Mouse (Mus musculus): ENCODE measurements around the gene Clic4. TPM values are rescaled to one million over a fixed set of nuclear protein-coding genes. Genes with fewer than 3 reads are reported as not detected.

Clic4 gene
- polyA plus RNA-seq, 1 experiment from 2014 or later: 66.9 TPM

DNA sequence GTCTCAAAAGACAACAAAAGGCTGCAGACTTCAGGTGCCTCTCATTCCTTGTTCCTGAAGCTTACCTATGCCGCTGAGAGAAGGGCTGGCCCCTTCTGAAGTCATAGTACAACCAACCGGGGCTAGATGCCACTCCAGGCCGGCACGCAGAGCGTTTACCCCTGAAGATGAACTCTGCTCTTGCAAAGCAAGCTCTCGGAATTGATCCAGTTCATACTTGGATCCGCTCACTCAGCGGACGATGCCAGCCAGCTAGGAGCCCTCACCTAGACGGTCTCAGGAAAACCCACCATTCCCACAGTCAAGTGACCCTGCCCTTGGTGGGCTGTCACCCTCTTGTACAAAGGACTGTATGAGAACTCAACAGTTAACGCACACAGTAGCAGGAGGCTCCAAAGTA, 26.8 kb downstream of the Clic4 start:
- Histone ChIP-seq H3K9me3 (ENCODE audit: control insufficient read depth) (no peaks in the 10 kb centered on the region), H3K36me3 (ENCODE audit: control insufficient read depth, insufficient read depth) (no peaks in the 10 kb centered on the region), H3K9ac (ENCODE audit: low read depth, low read length) (no peak overlapping the region), H3K4me1 (replicated peaks; ENCODE audit: control insufficient read depth, insufficient read depth, low read length) (peaks cover 3% of the 10 kb centered on the region), H3K4me2 (replicated peaks; ENCODE audit: low read depth) (peak overlapping the region; percentile 37), H3K27ac (ENCODE audit: low read depth, low read length) (no peak overlapping the region), H3K27me3 (replicated peaks; ENCODE audit: control insufficient read depth, insufficient read depth, low read length) (no peaks in the 10 kb centered on the region), H3K4me3 (ENCODE audit: low read depth, low read length) (no peak overlapping the region)
- ATAC-seq: no peak
- no peak for TF ChIP-seq CTCF (IDR thresholded peaks at IDR 0.05; ENCODE audit: low read depth)
- WGBS: 58% methylated on average over 11 of the region's 11 CpGs

DNA sequence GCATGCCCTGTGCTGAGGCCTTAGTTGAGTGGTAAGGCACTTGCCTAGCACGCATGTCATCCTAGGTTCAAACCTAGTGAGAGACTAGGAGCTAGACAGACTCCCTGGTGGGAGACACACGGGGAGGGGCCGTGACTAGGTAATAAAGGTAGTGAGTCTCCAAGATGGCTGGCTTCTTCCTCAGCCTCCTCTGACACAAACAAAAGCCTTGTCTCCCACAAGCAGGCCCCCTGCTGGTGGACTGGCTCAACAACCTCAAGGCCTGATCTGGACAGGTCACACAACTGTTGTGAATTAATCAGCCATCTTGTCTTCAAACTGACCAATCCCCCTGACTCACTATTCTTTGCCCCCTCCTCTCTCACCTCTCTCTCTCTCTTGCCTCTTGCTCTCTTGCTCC, 28.3 kb downstream of the Clic4 start:
- peak; percentile 70 for TF ChIP-seq CTCF (IDR thresholded peaks at IDR 0.05; ENCODE audit: low read depth)
- Histone ChIP-seq H3K9ac (ENCODE audit: low read depth, low read length) (no peak overlapping the region), H3K9me3 (ENCODE audit: control insufficient read depth) (no peaks in the 10 kb centered on the region), H3K36me3 (ENCODE audit: control insufficient read depth, insufficient read depth) (no peaks in the 10 kb centered on the region), H3K27ac (ENCODE audit: low read depth, low read length) (no peak overlapping the region), H3K27me3 (replicated peaks; ENCODE audit: control insufficient read depth, insufficient read depth, low read length) (no peaks in the 10 kb centered on the region), H3K4me2 (replicated peaks; ENCODE audit: low read depth) (no peak overlapping the region), H3K4me1 (replicated peaks; ENCODE audit: control insufficient read depth, insufficient read depth, low read length) (peaks cover 3% of the 10 kb centered on the region), H3K4me3 (ENCODE audit: low read depth, low read length) (no peak overlapping the region)
- no peak for ATAC-seq
- 95% methylated on average over 3 of the region's 3 CpGs for WGBS

DNA sequence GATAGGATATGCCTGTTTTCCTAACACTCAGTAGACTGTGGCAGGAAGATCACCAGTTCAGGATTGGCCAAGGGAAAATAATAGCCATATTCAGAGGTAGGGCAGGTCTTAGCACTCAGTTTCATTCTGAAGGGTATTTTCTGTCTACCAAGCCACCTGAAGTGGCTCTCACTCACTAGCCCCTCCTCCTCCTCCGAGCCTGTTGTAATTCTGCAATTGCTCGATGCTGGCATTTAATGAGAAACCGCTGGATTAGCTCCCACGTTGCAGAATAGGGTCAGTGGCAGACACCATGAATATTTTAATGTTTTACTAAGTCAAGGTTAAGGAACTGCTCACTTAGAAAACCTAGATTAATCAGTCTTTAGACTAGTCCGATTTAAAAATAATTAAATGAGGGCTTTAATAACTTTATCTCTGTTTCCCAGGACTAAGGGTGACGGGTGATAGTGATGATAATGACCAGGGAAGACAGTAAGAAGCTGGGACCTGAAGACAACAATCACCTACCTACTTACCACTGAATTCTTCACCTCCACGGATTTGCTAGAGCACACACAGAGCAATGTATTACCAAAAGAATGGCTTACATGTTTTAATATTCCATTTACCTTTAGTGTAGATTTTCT, 29.6 kb downstream of the Clic4 start:
- no peak for ATAC-seq
- peaks cover 7% of the 10 kb centered on the region for H3K4me1 ChIP-seq (replicated peaks; ENCODE audit: control insufficient read depth, insufficient read depth, low read length)
- no peak overlapping the region for H3K9ac ChIP-seq (ENCODE audit: low read depth, low read length)
- TF ChIP-seq CTCF (IDR thresholded peaks at IDR 0.05; ENCODE audit: low read depth): no peak
- peaks cover 5% of the 10 kb centered on the region; the same call in 1 of the 2 replicates for H3K36me3 ChIP-seq (ENCODE audit: control insufficient read depth, insufficient read depth)
- no peak overlapping the region for H3K4me2 ChIP-seq (replicated peaks; ENCODE audit: low read depth)
- no peak overlapping the region for H3K27ac ChIP-seq (ENCODE audit: low read depth, low read length)
- no peaks in the 10 kb centered on the region for H3K27me3 ChIP-seq (replicated peaks; ENCODE audit: control insufficient read depth, insufficient read depth, low read length)
- no peaks in the 10 kb centered on the region for H3K9me3 ChIP-seq (ENCODE audit: control insufficient read depth)
- no peak overlapping the region for H3K4me3 ChIP-seq (ENCODE audit: low read depth, low read length)
- WGBS: 76% methylated on average over 7 of the region's 7 CpGs

DNA sequence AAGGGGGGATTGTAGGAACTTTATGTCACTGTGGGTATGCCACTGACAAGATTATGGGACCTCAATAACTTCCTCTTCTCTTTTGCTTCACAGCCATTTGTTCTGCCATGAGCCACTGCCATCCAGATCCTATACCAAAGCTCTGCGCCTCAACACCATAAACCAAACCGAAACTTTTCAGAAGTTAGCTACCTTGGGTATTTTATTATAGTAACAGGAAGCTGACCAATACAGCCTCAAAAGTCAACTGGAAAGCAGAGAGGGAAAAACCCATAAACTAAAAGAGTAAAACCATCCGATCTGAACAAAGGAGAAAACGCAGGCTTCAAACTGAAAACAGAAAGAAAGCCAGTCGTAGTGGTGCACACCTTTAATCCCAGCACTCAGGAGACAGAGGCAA, 30.2 kb downstream of the Clic4 start:
- Histone ChIP-seq H3K27me3 (replicated peaks; ENCODE audit: control insufficient read depth, insufficient read depth, low read length) (no peaks in the 10 kb centered on the region), H3K36me3 (ENCODE audit: control insufficient read depth, insufficient read depth) (peaks cover 12% of the 10 kb centered on the region), H3K4me1 (replicated peaks; ENCODE audit: control insufficient read depth, insufficient read depth, low read length) (peaks cover 7% of the 10 kb centered on the region), H3K27ac (ENCODE audit: low read depth, low read length) (no peak overlapping the region), H3K9me3 (ENCODE audit: control insufficient read depth) (no peaks in the 10 kb centered on the region), H3K9ac (ENCODE audit: low read depth, low read length) (no peak overlapping the region), H3K4me3 (ENCODE audit: low read depth, low read length) (no peak overlapping the region), H3K4me2 (replicated peaks; ENCODE audit: low read depth) (no peak overlapping the region)
- WGBS: 79% methylated on average over 5 of the region's 5 CpGs
- no peak for ATAC-seq
- no peak for TF ChIP-seq CTCF (IDR thresholded peaks at IDR 0.05; ENCODE audit: low read depth)

DNA sequence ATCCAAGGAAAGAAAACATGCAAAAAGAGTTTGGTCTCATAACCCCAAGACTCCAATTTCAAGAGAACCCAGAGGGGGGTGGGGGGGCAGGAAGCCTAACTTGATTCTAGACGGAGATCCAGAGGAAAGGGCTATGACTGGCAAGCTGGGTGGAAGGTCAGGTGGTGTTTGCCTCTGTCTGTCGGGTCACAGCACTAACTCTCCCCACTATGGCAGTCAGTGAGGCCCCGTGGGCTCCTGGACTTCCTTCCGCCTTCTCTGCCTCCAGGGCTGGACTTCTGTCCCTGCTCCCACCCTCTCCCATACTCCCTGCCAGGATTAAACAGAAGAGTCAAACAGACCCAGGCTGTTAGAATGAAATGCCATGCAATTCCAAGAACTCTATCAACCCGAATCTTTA, 30.9 kb downstream of the Clic4 start:
- TF ChIP-seq CTCF (IDR thresholded peaks at IDR 0.05; ENCODE audit: low read depth): no peak
- Histone ChIP-seq H3K36me3 (ENCODE audit: control insufficient read depth, insufficient read depth) (peaks cover 18% of the 10 kb centered on the region), H3K4me3 (ENCODE audit: low read depth, low read length) (no peak overlapping the region), H3K4me2 (replicated peaks; ENCODE audit: low read depth) (peak overlapping the region; percentile 13; the same call in 1 of the 2 replicates), H3K9ac (ENCODE audit: low read depth, low read length) (no peak overlapping the region), H3K27ac (ENCODE audit: low read depth, low read length) (peak overlapping the region; percentile 23), H3K4me1 (replicated peaks; ENCODE audit: control insufficient read depth, insufficient read depth, low read length) (peaks cover 7% of the 10 kb centered on the region), H3K27me3 (replicated peaks; ENCODE audit: control insufficient read depth, insufficient read depth, low read length) (no peaks in the 10 kb centered on the region), H3K9me3 (ENCODE audit: control insufficient read depth) (no peaks in the 10 kb centered on the region)
- 19% methylated on average over 5 of the region's 5 CpGs for WGBS
- no peak for ATAC-seq

DNA sequence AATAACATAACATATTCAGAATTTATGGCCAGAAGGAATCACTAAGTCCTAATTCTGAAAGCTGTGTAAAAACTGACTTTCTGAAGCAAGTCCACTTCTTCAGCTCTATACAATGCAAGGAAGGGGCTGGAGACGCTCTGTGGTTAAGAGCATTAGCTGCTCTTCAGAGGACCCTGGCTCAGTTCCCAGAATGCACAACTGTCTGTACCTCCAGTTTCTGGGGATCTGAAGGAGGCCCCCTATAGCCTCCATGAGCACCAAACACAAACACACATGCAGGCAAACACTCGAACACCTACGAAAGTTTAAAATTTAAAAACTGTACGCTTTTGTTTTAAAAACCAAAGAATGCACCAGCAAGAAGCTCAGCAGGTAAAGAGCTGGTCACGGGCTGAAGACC, 31.5 kb downstream of the Clic4 start:
- H3K4me1 ChIP-seq (replicated peaks; ENCODE audit: control insufficient read depth, insufficient read depth, low read length): peaks cover 7% of the 10 kb centered on the region
- H3K4me3 ChIP-seq (ENCODE audit: low read depth, low read length): no peak overlapping the region
- TF ChIP-seq CTCF (IDR thresholded peaks at IDR 0.05; ENCODE audit: low read depth): no peak
- no peak overlapping the region for H3K4me2 ChIP-seq (replicated peaks; ENCODE audit: low read depth)
- H3K9ac ChIP-seq (ENCODE audit: low read depth, low read length): no peak overlapping the region
- peaks cover 20% of the 10 kb centered on the region for H3K36me3 ChIP-seq (ENCODE audit: control insufficient read depth, insufficient read depth)
- H3K27me3 ChIP-seq (replicated peaks; ENCODE audit: control insufficient read depth, insufficient read depth, low read length): no peaks in the 10 kb centered on the region
- no peak for ATAC-seq
- no peak overlapping the region for H3K27ac ChIP-seq (ENCODE audit: low read depth, low read length)
- no peaks in the 10 kb centered on the region for H3K9me3 ChIP-seq (ENCODE audit: control insufficient read depth)
- WGBS: 62% methylated on average over 5 of the region's 5 CpGs
